Mouse (Mus musculus) adrenal gland, postnatal 4 days (tissue): Measurements from ENCODE around the gene Dppa2. TPM values are rescaled to one million over a fixed set of nuclear protein-coding genes. Genes with fewer than 3 reads are reported as not detected.

Source experiments
- DNase-seq, 2 experiments: peaks; one replicate each; pipeline ENCODE4 v3.0.0; 2021 to 2022; ENCODE audit warnings: low spot score in 2 of 2, mixed read lengths in 2 of 2
- total RNA-seq, 2 experiments: library from RNA; stranded (reverse); gene quantifications; 2 replicates each; pipeline ENCODE4 v1.2.3; 2021

Gene Dppa2
- total RNA-seq, 2 experiments from 2014 or later, result not detected

GRCm38 (mm10) chr16:48335326-48335725 lies 31.6 kb downstream of the Dppa2 start:
- no peak for DNase-seq

GRCm38 (mm10) chr16:48344193-48344592 lies 40.5 kb downstream of the Dppa2 start:
- DNase-seq, result no peak

- DNase-seq, result no peak
These were observed 43.5 kb downstream of the Dppa2 start for GRCm38 (mm10) chr16:48347246-48347645.

GRCm38 (mm10) chr16:48355716-48356115 lies 52.0 kb downstream of the Dppa2 start:
- DNase-seq, result no peak

- DNase-seq, result no peak
These were observed 52.7 kb downstream of the Dppa2 start for GRCm38 (mm10) chr16:48356417-48356816.

GRCm38 (mm10) chr16:48360887-48361286 lies 57.2 kb downstream of the Dppa2 start:
- DNase-seq, result no peak

- DNase-seq, result no peak
These were observed 63.1 kb downstream of the Dppa2 start for GRCm38 (mm10) chr16:48366801-48367200.

GRCm38 (mm10) chr16:48368096-48368495 lies 64.4 kb downstream of the Dppa2 start:
- DNase-seq, result no peak

Other genes with a start within 250 kb of the Dppa2 start
- gene Dppa4, start 20.2 kb upstream of the Dppa2 start, total RNA-seq, result not detected
- not detected for gene Gm5485, start 108.5 kb downstream of the Dppa2 start, total RNA-seq
- gene Morc1, start 127.3 kb downstream of the Dppa2 start, total RNA-seq, result under 1 TPM in 1 of 2 experiments, not detected in 1; 0.11 TPM